Mouse (Mus musculus) CH12.LX (cell line): ENCODE results near the gene Alg12. TPM values are rescaled to one million over a fixed set of nuclear protein-coding genes. Genes with fewer than 3 reads are reported as not detected.

Source experiments
- DNase-seq: peaks from one replicate; pipeline ENCODE4 v3.0.0-alpha.2; 2013; ENCODE audit errors: extremely low read depth
- H3K27ac ChIP-seq: 2 replicates; pipeline ENCODE4 v1.5.1; 2012; ENCODE audit warnings: low read depth, mild to moderate bottlenecking, control low read depth, moderate library complexity; ENCODE audit not compliant: insufficient read depth
- H3K27me3 ChIP-seq: replicated peaks from 2 replicates; pipeline ENCODE3; 2012; ENCODE audit warnings: inconsistent platforms
- H3K36me3 ChIP-seq, 2 experiments: replicated peaks in 1 of 2; 2 replicates each; pipeline versions ENCODE3 to v1.6.1; 2012; ENCODE audit warnings: inconsistent platforms in 1 of 2, low read length in 1 of 2, mild to moderate bottlenecking in 1 of 2, mixed read lengths in 1 of 2, moderate library complexity in 1 of 2; ENCODE audit not compliant: control insufficient read depth in 1 of 2, insufficient read depth in 1 of 2
- H3K4me1 ChIP-seq, 2 experiments: 2 replicates each; pipeline ENCODE4 v1.6.1; 2012; ENCODE audit warnings: inconsistent platforms in 1 of 2, moderate library complexity in 1 of 2; ENCODE audit not compliant: insufficient read depth in 2 of 2, control insufficient read depth in 1 of 2
- H3K4me2 ChIP-seq: 2 replicates; pipeline ENCODE4 v1.6.1; 2012; ENCODE audit warnings: low read depth, mild to moderate bottlenecking, control low read depth; ENCODE audit not compliant: poor library complexity, insufficient read depth, severe bottlenecking
- H3K4me3 ChIP-seq, 3 experiments: fragments of 150-350 bp in 1 of 3; sonication (generic) in 1 of 3; replicated peaks in 1 of 3; 2 replicates each; pipeline versions ENCODE3 to v1.5.1; 2011 to 2012; ENCODE audit warnings: low read depth in 2 of 3, low read length in 2 of 3, mild to moderate bottlenecking in 2 of 3, moderate library complexity in 2 of 3, control low read depth in 1 of 3, improper control_type of control experiment in 1 of 3, inconsistent platforms in 1 of 3, mixed read lengths in 1 of 3; ENCODE audit not compliant: poor library complexity in 1 of 3
- H3K79me2 ChIP-seq: replicated peaks from 2 replicates; pipeline ENCODE4 v1.6.1; 2012; ENCODE audit warnings: mild to moderate bottlenecking, moderate library complexity; ENCODE audit not compliant: control insufficient read depth, poor library complexity, insufficient read depth, severe bottlenecking; ENCODE audit errors: extremely low read depth
- H3K9ac ChIP-seq: 2 replicates; pipeline ENCODE4 v1.6.1; 2012; ENCODE audit warnings: low read depth, mild to moderate bottlenecking, control low read depth, moderate library complexity; ENCODE audit not compliant: insufficient read depth
- H3K9me3 ChIP-seq: replicated peaks from 2 replicates; pipeline ENCODE3; 2012; ENCODE audit warnings: low read length, inconsistent platforms, mixed read lengths
- BHLHE40 ChIP-seq: IDR thresholded peaks from 2 replicates; pipeline ENCODE4 v1.6.1; 2011; ENCODE audit warnings: mild to moderate bottlenecking, low read depth, low read length, improper control_type of control experiment
- CHD1 ChIP-seq: IDR thresholded peaks from 2 replicates; pipeline ENCODE4 v1.6.1; 2012; ENCODE audit warnings: low read depth, low read length, improper control_type of control experiment, inconsistent platforms
- E2F4 ChIP-seq: IDR thresholded peaks from 2 replicates; pipeline ENCODE4 v1.6.1; 2011; ENCODE audit warnings: low read depth, low read length, improper control_type of control experiment; ENCODE audit not compliant: insufficient replicate concordance
- ETS1 ChIP-seq: conservative IDR thresholded peaks from 2 replicates; pipeline ENCODE4 v1.6.1; 2012; ENCODE audit warnings: low read depth, mild to moderate bottlenecking, inconsistent platforms, low read length, improper control_type of control experiment, moderate library complexity
- GABPA ChIP-seq: IDR thresholded peaks from 2 replicates; pipeline ENCODE4 v1.6.1; 2012; ENCODE audit warnings: low read depth, low read length, improper control_type of control experiment, inconsistent platforms; ENCODE audit not compliant: insufficient replicate concordance
- HCFC1 ChIP-seq: IDR thresholded peaks from 2 replicates; pipeline ENCODE4 v1.6.1; 2012; ENCODE audit warnings: low read depth, mild to moderate bottlenecking, inconsistent platforms, low read length, improper control_type of control experiment
- IRF4 ChIP-seq: IDR thresholded peaks from 2 replicates; pipeline ENCODE4 v1.6.1; 2014; ENCODE audit warnings: low read depth, mild to moderate bottlenecking, inconsistent platforms, low read length, improper control_type of control experiment
- JUN ChIP-seq: IDR thresholded peaks from 2 replicates; pipeline ENCODE4 v1.6.1; 2011; ENCODE audit warnings: low read depth, mild to moderate bottlenecking, low read length, improper control_type of control experiment, moderate library complexity; ENCODE audit not compliant: insufficient read depth
- KAT2A ChIP-seq: IDR thresholded peaks from 2 replicates; pipeline ENCODE4 v1.6.1; 2012; ENCODE audit warnings: low read length, improper control_type of control experiment, inconsistent platforms; ENCODE audit not compliant: insufficient replicate concordance
- MAX ChIP-seq: IDR thresholded peaks from 2 replicates; pipeline ENCODE4 v1.6.1; 2011; ENCODE audit warnings: low read length, improper control_type of control experiment
- MXI1 ChIP-seq: IDR thresholded peaks from 2 replicates; pipeline ENCODE4 v1.6.1; 2011; ENCODE audit warnings: mild to moderate bottlenecking, low read depth, low read length, improper control_type of control experiment
- NELFE ChIP-seq: IDR thresholded peaks from 2 replicates; pipeline ENCODE4 v1.6.1; 2011; ENCODE audit warnings: low read depth, low read length, improper control_type of control experiment
- NRF1 ChIP-seq: IDR thresholded peaks from 2 replicates; pipeline ENCODE4 v1.6.1; 2014; ENCODE audit warnings: low read depth, mild to moderate bottlenecking, inconsistent platforms, low read length, improper control_type of control experiment, moderate library complexity
- PAX5 ChIP-seq: IDR thresholded peaks from 2 replicates; pipeline ENCODE4 v1.6.1; 2012; ENCODE audit warnings: low read length, inconsistent platforms, mixed read lengths
- POLR2A ChIP-seq: IDR thresholded peaks from 2 replicates; pipeline ENCODE4 v1.6.1; 2011; ENCODE audit warnings: low read depth, mild to moderate bottlenecking, improper control_type of control experiment, low read length
- POLR2AphosphoS2 ChIP-seq: IDR thresholded peaks from 2 replicates; pipeline ENCODE4 v1.6.1; 2011; ENCODE audit warnings: low read depth, low read length, improper control_type of control experiment
- RAD21 ChIP-seq: IDR thresholded peaks from 2 replicates; pipeline ENCODE4 v1.6.1; 2011; ENCODE audit warnings: low read depth, mild to moderate bottlenecking, low read length, improper control_type of control experiment, moderate library complexity
- RCOR1 ChIP-seq: conservative IDR thresholded peaks from 2 replicates; pipeline ENCODE4 v1.6.1; 2012; ENCODE audit warnings: low read depth, mild to moderate bottlenecking, inconsistent platforms, low read length, improper control_type of control experiment
- SIN3A ChIP-seq: IDR thresholded peaks from 2 replicates; pipeline ENCODE4 v1.6.1; 2012; ENCODE audit warnings: low read length, improper control_type of control experiment, inconsistent platforms
- SMC3 ChIP-seq: IDR thresholded peaks from 2 replicates; pipeline ENCODE4 v1.6.1; 2011; ENCODE audit warnings: low read depth, low read length, improper control_type of control experiment
- TBP ChIP-seq: conservative IDR thresholded peaks from 2 replicates; pipeline ENCODE4 v1.6.1; 2011; ENCODE audit warnings: low read depth, low read length, improper control_type of control experiment
- TCF12 ChIP-seq: IDR thresholded peaks from 2 replicates; pipeline ENCODE4 v1.6.1; 2014; ENCODE audit warnings: low read depth, mild to moderate bottlenecking, inconsistent platforms, low read length, improper control_type of control experiment
- UBTF ChIP-seq: IDR thresholded peaks from 2 replicates; pipeline ENCODE4 v1.6.1; 2012; ENCODE audit warnings: low read depth, mild to moderate bottlenecking, inconsistent platforms, low read length, improper control_type of control experiment, moderate library complexity
- USF1 ChIP-seq: IDR thresholded peaks from 2 replicates; pipeline ENCODE4 v1.6.1; 2014; ENCODE audit warnings: low read depth, mild to moderate bottlenecking, inconsistent platforms, low read length, improper control_type of control experiment
- ZKSCAN1 ChIP-seq: IDR thresholded peaks from 2 replicates; pipeline ENCODE4 v1.6.1; 2012; ENCODE audit warnings: low read depth, inconsistent platforms, low read length, improper control_type of control experiment, borderline replicate concordance
- ZNF384 ChIP-seq: IDR thresholded peaks from 2 replicates; pipeline ENCODE4 v1.6.1; 2012; ENCODE audit warnings: low read depth, low read length, improper control_type of control experiment, inconsistent platforms
- dilution Hi-C: fragments of 300-500 bp; cut with MboI; formaldehyde crosslinking; loops from 2 replicates; pipeline ENCODE4 v1.14.3; 2020; ENCODE audit warnings: low sequenced_read_pairs; ENCODE audit not compliant: extremely low pct_unique_long_range_greater_than_20kb, extremely low pct_ligation_motif_present
- in situ Hi-C: fragments of 300-500 bp; cut with MboI; formaldehyde crosslinking; loops from 3 replicates; pipeline ENCODE4 v1.14.3; 2019; ENCODE audit warnings: low sequenced_read_pairs, low pct_ligation_motif_present, low pct_unique_long_range_greater_than_20kb, mixed read lengths
- polyA plus RNA-seq: library from polyadenylated mRNA; unstranded; fragments of >175 nt; gene quantifications from 2 replicates; pipeline ENCODE4 v1.2.1, GENCODE M21; 2012; ENCODE audit warnings: low read depth; ENCODE audit not compliant: insufficient read length
- total RNA-seq, 2 experiments: library from RNA; depleted of rRNA; stranded (reverse); fragments of 300-350 nt in 1 of 2; fragments of >200 nt in 1 of 2; gene quantifications; 2 replicates each; pipeline ENCODE4 v1.2.3; 2012 to 2014

The Alg12 gene
- total and polyA plus RNA-seq, 3 experiments = 8.1 to 10.3 (median 8.5) TPM

- H3K4me3 ChIP-seq = no peak overlapping the region
- in situ Hi-C loops (no loop called here), dilution Hi-C loops (no loop called here)
- peaks cover 60 to 85% of the 10 kb centered on the region in 2 experiments for H3K36me3 ChIP-seq
- H3K27me3 ChIP-seq = no peaks in the 10 kb centered on the region
- H3K9ac ChIP-seq = no peak overlapping the region
- H3K4me2 ChIP-seq = no peak overlapping the region
- no peak overlapping the region for H3K27ac ChIP-seq
- no peak for DNase-seq
- H3K9me3 ChIP-seq = no peaks in the 10 kb centered on the region
- no peaks in the 10 kb centered on the region for H3K79me2 ChIP-seq
- TF ChIP-seq IRF4 = no peak
- TF ChIP-seq ETS1 = no peak
- no peak for TF ChIP-seq NRF1
- no peak for TF ChIP-seq UBTF
- no peak for TF ChIP-seq PAX5
- no peak for TF ChIP-seq TBP
- TF ChIP-seq POLR2A = no peak
- TF ChIP-seq HCFC1 = no peak
- no peak for TF ChIP-seq RAD21
- no peak for TF ChIP-seq SIN3A
- TF ChIP-seq RCOR1 = no peak
- TF ChIP-seq ZKSCAN1 = no peak
- TF ChIP-seq ZNF384 = no peak
- no peak for TF ChIP-seq NELFE
- H3K4me1 ChIP-seq = no peaks in the 10 kb centered on the region
Measured at GRCm38 (mm10) chr15:88808121-88808520, 11.0 kb downstream of the Alg12 start.

GRCm38 (mm10) chr15:88802348-88802747 is 16.8 kb downstream of the Alg12 start:
- H3K27ac ChIP-seq = no peak overlapping the region
- H3K36me3 ChIP-seq = peaks cover 31 to 39% of the 10 kb centered on the region in 2 experiments
- no peaks in the 10 kb centered on the region for H3K79me2 ChIP-seq
- peaks cover 0 to 10% of the 10 kb centered on the region in 2 experiments; a peak in 2 of 4 replicates for H3K4me1 ChIP-seq
- no peak for TF ChIP-seq MAX
- TF ChIP-seq USF1 = no peak
- no peak for TF ChIP-seq RCOR1
- TF ChIP-seq UBTF = no peak
- TF ChIP-seq NRF1 = no peak
- no peak for TF ChIP-seq MXI1
- no peak overlapping the region for H3K4me2 ChIP-seq
- no peak for DNase-seq
- no peak overlapping the region for H3K9ac ChIP-seq
- H3K9me3 ChIP-seq = no peaks in the 10 kb centered on the region
- H3K27me3 ChIP-seq = no peaks in the 10 kb centered on the region
- no peak overlapping the region for H3K4me3 ChIP-seq
- in situ Hi-C loops = no loop called here
- dilution Hi-C loops = no loop called here

DNA sequence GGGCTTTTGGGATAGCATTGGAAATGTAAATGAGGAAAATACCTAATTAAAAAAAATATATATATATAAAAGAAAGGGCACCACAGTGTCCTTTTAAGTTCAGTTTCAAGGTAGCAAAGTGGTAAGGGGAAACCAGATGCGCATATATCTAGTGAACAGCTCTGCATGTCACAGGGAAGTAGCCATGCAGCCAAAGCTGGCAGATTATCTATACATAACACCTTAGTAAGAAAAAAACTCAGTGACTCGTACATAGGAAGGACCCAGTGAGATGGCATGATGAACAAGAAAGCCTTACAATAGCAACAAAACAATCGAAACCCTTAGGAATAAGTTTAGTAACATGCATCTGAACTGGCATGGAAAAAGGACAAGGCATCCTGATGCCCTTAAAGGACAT is 17.2 kb downstream of the Alg12 start:
- in situ Hi-C loops (no loop called here), dilution Hi-C loops (no loop called here)
- no peak overlapping the region for H3K4me3 ChIP-seq
- H3K4me1 ChIP-seq = peaks cover 0 to 10% of the 10 kb centered on the region in 2 experiments; a peak in 2 of 4 replicates
- no peak overlapping the region for H3K9ac ChIP-seq
- no peak overlapping the region for H3K4me2 ChIP-seq
- no peaks in the 10 kb centered on the region for H3K9me3 ChIP-seq
- no peak for TF ChIP-seq GABPA
- no peak for TF ChIP-seq PAX5
- no peak for TF ChIP-seq KAT2A
- no peak for TF ChIP-seq NELFE
- no peak for TF ChIP-seq JUN
- TF ChIP-seq POLR2AphosphoS2 = no peak
- no peak for TF ChIP-seq E2F4
- TF ChIP-seq SIN3A = no peak
- TF ChIP-seq SMC3 = no peak
- TF ChIP-seq IRF4 = no peak
- TF ChIP-seq CHD1 = no peak
- no peak for TF ChIP-seq MXI1
- no peak for TF ChIP-seq RAD21
- no peak for TF ChIP-seq ZNF384
- no peak for TF ChIP-seq BHLHE40
- no peak for TF ChIP-seq TCF12
- TF ChIP-seq HCFC1 = no peak
- no peak for DNase-seq
- H3K36me3 ChIP-seq = peaks cover 30 to 36% of the 10 kb centered on the region in 2 experiments
- no peak overlapping the region for H3K27ac ChIP-seq
- no peaks in the 10 kb centered on the region for H3K27me3 ChIP-seq
- H3K79me2 ChIP-seq = no peaks in the 10 kb centered on the region
